Mouse (Mus musculus) forebrain, embryonic 14.5 days (tissue): Measurements from ENCODE around the gene Shisa2. TPM values are rescaled to one million over a fixed set of nuclear protein-coding genes. Genes with fewer than 3 reads are reported as not detected.
"Not testable (repeated sequence)": the region's sequence is repeated elsewhere in the genome, so short reads cannot be mapped to it uniquely, and the experiment has no call there.

Source experiments
- ATAC-seq: fragments of 200-750 bp; cut with Nextera tagmentation; 2 replicates; pipeline ENCODE4 v1.8.0; 2017; ENCODE audit warnings: mild to moderate bottlenecking, moderate library complexity
- DNase-seq: peaks from one replicate; pipeline ENCODE4 v3.0.0-alpha.2; 2015; ENCODE audit warnings: low spot score
- H3K27ac ChIP-seq: fragments of 300-500 bp; sonication (generic); 2 replicates; pipeline ENCODE4 v1.5.1; 2014; ENCODE audit warnings: low read depth, mild to moderate bottlenecking, control low read depth, low read length, moderate library complexity
- H3K27me3 ChIP-seq: fragments of 300-500 bp; sonication (generic); replicated peaks from 2 replicates; pipeline ENCODE4 v1.6.1; 2014; ENCODE audit warnings: low read length, control low read depth, mixed read lengths; ENCODE audit not compliant: control insufficient read depth, insufficient read depth
- H3K36me3 ChIP-seq: fragments of 300-500 bp; sonication (generic); 2 replicates; pipeline ENCODE4 v1.6.1; 2014; ENCODE audit warnings: low read length, control low read depth; ENCODE audit not compliant: control insufficient read depth, insufficient read depth
- H3K4me1 ChIP-seq: fragments of 300-500 bp; sonication (generic); 2 replicates; pipeline ENCODE4 v1.6.1; 2014; ENCODE audit warnings: antibody characterized with exemption, low read length, control low read depth; ENCODE audit not compliant: control insufficient read depth, insufficient read depth
- H3K4me2 ChIP-seq: fragments of 300-500 bp; sonication (generic); 2 replicates; pipeline ENCODE4 v1.6.1; 2014; ENCODE audit warnings: mild to moderate bottlenecking, control low read depth, low read length
- H3K4me3 ChIP-seq: fragments of 300-500 bp; sonication (generic); 2 replicates; pipeline ENCODE4 v1.5.1; 2014; ENCODE audit warnings: low read depth, low read length, control low read depth
- H3K9ac ChIP-seq: fragments of 300-500 bp; sonication (generic); 2 replicates; pipeline ENCODE4 v1.6.1; 2014; ENCODE audit warnings: mild to moderate bottlenecking, low read length, control low read depth, moderate library complexity
- H3K9me3 ChIP-seq: fragments of 300-500 bp; sonication (generic); replicated peaks from 2 replicates; pipeline ENCODE4 v1.6.1; 2016; ENCODE audit warnings: low read length, control low read depth, mixed read lengths; ENCODE audit not compliant: control insufficient read depth
- WGBS: fragments of 180-500 bp; shearing (Covaris S2); extraction: QIAGEN DNeasy Blood & Tissue Kit; methylation state at CpG from one replicate; pipeline ENCODE4 v1.1.7; 2014; 5-methylcytosine and 5-hydroxymethylcytosine counted together
- polyA plus RNA-seq: library from polyadenylated mRNA; unstranded; fragments of >200 nt; fragmentation: Nextera tagmentation; extraction: Ambion mirVana; gene quantifications from 2 replicates; pipeline ENCODE4 v1.2.1, GENCODE M21; 2014

Gene Shisa2
- polyA plus RNA-seq, 1 experiment from 2014 or later = 17.6 TPM

DNA sequence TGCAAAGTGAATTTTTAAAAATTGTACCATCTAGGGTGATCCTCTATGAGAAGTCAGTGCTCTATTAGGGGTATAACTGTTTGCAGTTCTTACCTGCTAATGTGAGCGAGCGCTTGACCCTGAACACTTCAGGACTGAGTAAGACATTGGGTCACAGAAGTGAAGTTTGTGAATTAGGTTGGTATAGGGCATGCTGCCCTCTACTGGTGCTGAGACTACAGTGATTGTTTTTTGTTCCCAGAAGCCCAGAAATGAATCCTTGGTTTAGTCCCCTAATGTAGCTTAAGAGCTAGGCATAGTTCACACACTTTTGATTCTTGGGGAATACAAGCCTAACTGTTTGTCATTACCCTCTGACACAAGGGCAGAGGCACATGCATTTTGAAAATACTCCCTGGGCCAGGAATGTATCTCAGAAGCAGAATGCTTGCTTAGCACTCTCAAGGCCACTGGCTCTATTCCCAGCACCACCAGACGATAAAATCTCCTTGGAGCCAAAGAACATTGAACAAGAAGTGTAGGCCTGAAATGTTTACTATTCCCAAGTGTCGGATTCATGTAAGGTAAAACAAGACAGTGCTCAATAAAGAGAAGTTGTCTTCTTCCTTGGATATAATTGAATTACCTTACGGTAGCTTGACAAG is 21.0 kb upstream of the Shisa2 start:
- H3K27ac ChIP-seq = no peak overlapping the region
- no peaks in the 10 kb centered on the region for H3K4me1 ChIP-seq
- H3K9me3 ChIP-seq = no peaks in the 10 kb centered on the region
- no peak overlapping the region for H3K4me2 ChIP-seq
- peak; percentile 47 for DNase-seq
- ATAC-seq = no peak
- H3K9ac ChIP-seq = no peak overlapping the region
- no peak overlapping the region for H3K4me3 ChIP-seq
- no peaks in the 10 kb centered on the region for H3K27me3 ChIP-seq
- no peaks in the 10 kb centered on the region for H3K36me3 ChIP-seq
- 72% methylated on average over 5 of the region's 5 CpGs for WGBS

DNA sequence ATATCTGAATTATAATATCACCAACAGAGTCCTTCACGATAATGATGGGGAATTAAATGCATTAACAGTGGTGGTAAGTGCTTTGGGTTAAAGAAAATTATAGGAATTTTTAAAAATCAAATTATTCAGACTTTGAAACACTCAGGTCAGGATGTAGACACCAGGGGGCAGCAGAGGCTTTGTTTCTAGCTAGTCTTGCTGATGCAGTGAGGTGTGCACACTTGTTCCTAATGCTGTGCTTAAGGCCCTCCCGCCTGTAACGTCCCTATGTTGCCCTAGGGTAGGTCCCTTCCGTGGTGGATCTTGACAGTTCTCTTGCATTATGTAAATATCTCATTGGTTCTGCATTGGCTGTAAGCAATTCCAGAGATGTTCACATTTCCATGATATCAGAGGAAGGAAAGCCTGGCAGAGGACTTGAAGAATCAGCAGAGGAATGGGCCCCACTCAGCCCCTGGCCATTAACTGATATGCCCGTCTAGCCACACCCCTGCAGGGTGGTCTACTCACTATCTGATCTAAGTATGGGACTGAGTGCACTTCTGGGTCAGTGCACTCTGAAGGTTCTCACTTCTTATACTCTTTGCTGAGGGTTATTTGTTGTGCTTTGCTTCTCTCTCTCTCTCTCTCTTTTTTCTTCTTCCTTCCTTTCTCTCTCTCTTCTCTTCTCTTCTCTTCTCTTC is 19.3 kb upstream of the Shisa2 start:
- H3K4me2 ChIP-seq = no peak overlapping the region
- H3K27ac ChIP-seq = no peak overlapping the region
- no peaks in the 10 kb centered on the region for H3K9me3 ChIP-seq
- ATAC-seq = peak; percentile 58
- H3K4me1 ChIP-seq = no peaks in the 10 kb centered on the region
- peak; percentile 81 for DNase-seq
- no peak overlapping the region for H3K9ac ChIP-seq
- no peaks in the 10 kb centered on the region for H3K36me3 ChIP-seq
- H3K4me3 ChIP-seq = no peak overlapping the region
- no peaks in the 10 kb centered on the region for H3K27me3 ChIP-seq
- 15% methylated on average over 5 of the region's 5 CpGs for WGBS

DNA sequence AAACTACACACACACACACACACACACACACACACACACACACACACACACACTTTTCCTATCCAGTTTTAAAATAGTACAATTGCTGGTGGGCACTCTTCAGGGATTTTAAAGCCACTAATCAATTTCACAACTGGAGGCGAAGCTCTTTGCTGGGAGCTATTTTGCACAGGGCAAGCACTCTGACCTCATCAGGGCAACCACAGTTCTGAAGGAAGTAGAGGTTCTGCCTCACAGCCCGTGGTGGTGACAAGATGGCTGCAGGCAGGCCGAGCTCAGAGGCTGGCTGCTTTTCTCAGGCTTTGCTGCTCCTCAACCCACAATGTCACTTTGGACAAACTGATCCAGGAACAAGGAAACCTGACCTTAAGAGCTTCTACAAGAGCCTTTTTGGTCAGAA is 18.1 kb upstream of the Shisa2 start:
- H3K36me3 ChIP-seq = no peaks in the 10 kb centered on the region
- ATAC-seq = no peak
- H3K27me3 ChIP-seq = no peaks in the 10 kb centered on the region
- no peaks in the 10 kb centered on the region for H3K9me3 ChIP-seq
- no peak for DNase-seq
- H3K9ac ChIP-seq = no peak overlapping the region
- no peaks in the 10 kb centered on the region for H3K4me1 ChIP-seq
- H3K4me2 ChIP-seq = no peak overlapping the region
- no peak overlapping the region for H3K27ac ChIP-seq
- WGBS = 70% methylated on average over 3 of the region's 3 CpGs
- no peak overlapping the region for H3K4me3 ChIP-seq

DNA sequence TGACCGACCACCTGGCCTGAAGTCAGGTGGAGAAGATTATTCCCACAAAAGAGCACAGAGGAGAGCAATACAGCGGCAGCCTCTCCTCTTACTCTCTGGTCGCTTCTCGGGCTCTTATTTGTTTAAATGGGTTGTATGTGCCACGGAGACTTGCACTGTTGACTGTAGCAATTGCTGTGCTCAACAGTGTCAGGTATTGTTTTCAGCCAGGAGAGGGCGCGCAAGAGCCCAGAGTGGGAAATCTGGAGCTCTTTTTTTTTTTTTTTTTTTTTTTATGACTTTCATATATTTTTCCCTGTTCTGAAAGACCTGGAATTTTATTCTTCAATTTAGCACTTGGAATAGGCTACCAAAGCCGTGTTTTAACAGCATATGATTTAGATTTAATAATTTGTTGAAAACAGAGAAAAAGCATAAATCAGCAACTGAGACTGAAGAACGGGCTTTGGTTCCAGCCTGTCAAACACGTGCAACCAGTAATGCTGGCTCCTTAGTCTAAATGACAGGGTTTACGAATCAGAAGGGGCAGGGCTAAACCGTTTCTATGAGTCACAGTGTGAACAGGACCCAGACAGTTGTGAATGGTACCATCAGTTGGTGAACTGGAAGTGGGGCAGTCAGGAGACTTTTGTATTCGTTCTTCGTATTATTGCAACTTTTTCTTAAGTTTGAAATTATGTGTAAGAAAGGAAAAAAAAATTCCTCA is 12.0 kb upstream of the Shisa2 start:
- peak; percentile 78 for DNase-seq
- no peaks in the 10 kb centered on the region for H3K36me3 ChIP-seq
- no peak overlapping the region for H3K4me2 ChIP-seq
- no peak overlapping the region for H3K27ac ChIP-seq
- no peak overlapping the region for H3K4me3 ChIP-seq
- H3K27me3 ChIP-seq = no peaks in the 10 kb centered on the region; the same call in 1 of the 2 replicates
- H3K9me3 ChIP-seq = no peaks in the 10 kb centered on the region
- WGBS = 49% methylated on average over 14 of the region's 14 CpGs
- no peaks in the 10 kb centered on the region for H3K4me1 ChIP-seq
- no peak for ATAC-seq
- H3K9ac ChIP-seq = no peak overlapping the region

DNA sequence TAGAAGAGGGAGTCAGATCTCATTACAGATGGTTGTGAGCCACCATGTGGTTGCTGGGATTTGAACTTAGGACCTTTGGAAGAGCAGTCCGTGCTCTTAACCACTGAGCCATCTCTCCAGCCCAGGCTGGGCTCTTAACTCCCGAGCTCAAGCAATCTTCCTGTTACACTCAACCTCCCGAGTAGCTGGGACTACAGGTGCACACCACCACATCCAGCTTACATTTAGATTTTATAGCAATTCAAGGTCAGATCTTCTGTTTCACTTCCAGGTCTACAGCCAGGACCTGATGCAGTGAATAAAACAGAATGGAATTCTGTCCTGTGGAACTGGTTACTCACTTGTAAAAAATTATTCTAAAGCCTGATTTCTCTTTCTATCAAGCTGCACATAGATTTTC is 11.0 kb upstream of the Shisa2 start:
- not testable (repeated sequence) for H3K27me3 ChIP-seq, ATAC-seq, H3K9me3 ChIP-seq, H3K4me2 ChIP-seq, H3K4me1 ChIP-seq, DNase-seq, H3K4me3 ChIP-seq, H3K9ac ChIP-seq, H3K27ac ChIP-seq, H3K36me3 ChIP-seq
- 88% methylated on average over 3 of the region's 3 CpGs for WGBS

DNA sequence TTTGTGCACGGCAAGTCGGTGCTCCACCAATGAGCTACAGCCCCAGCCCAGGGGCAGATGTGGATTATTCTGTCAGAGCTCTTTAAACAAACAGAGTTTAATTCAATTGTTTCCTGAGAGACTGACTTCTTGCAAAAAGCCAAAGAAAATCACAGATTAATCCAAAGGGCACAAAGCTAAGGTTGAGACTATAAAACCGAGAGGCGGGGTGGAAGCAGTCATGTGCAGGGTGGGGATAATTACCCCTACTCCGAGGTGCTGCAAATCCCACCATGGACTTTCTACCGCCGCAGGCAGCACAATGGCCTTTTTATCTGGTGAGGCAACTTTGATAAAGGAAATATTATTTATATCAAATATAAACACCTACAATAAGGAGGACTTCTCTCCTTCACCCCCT is 8.3 kb upstream of the Shisa2 start:
- 24% methylated on average over 7 of the region's 7 CpGs for WGBS
- DNase-seq = no peak
- no peaks in the 10 kb centered on the region for H3K36me3 ChIP-seq

DNA sequence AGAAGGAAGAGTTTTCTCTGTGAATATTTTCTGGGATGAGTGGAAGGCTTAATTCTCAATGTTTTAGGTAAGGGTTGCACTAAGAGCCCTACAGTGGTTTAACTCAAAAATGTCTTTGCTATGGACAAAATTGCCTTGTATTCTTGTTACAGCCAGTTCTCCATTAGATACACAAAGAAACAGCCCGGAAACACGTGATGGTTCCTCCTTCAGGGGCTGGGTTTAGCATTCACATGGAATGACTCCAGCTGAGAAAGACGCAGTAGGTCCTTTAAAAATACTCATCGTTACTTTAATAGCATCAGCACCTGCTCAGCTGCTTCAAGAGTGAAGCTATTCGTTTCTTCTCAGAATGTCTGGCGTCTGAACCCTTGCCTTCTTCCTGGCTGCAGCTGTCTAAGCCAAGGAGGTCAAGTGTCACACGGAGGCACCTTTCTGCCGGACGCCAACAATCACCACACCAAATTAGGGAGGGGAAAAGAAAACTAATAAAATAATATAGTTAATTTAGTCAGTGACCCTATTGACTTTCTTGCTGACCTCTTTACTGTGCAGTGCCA is 702 bp upstream of the Shisa2 start:
- ATAC-seq (no peak), DNase-seq (no peak)
- H3K4me2 ChIP-seq = peak overlapping the region; percentile 73
- 0 out of 2 replicates have a peak, but pooled peaks cover 7% of the 10 kb centered on the region for H3K27me3 ChIP-seq
- H3K4me3 ChIP-seq = no peak overlapping the region
- 0 out of 2 replicates have a peak, but pooled peaks cover 5% of the 10 kb centered on the region for H3K4me1 ChIP-seq
- 23% methylated on average over 9 of the region's 9 CpGs for WGBS
- H3K27ac ChIP-seq = no peak overlapping the region
- H3K9ac ChIP-seq = no peak overlapping the region
- no peaks in the 10 kb centered on the region; the same call in 1 of the 2 replicates for H3K36me3 ChIP-seq
- H3K9me3 ChIP-seq = no peaks in the 10 kb centered on the region

More for the DNA sequence above, 8.3 kb upstream of the Shisa2 start:
- no peak overlapping the region for H3K4me2 ChIP-seq
- H3K4me3 ChIP-seq = no peak overlapping the region
- H3K9me3 ChIP-seq = no peaks in the 10 kb centered on the region
- no peak for ATAC-seq
- no peaks in the 10 kb centered on the region for H3K4me1 ChIP-seq
- H3K9ac ChIP-seq = no peak overlapping the region
- no peaks in the 10 kb centered on the region; the same call in 1 of the 2 replicates for H3K27me3 ChIP-seq
- H3K27ac ChIP-seq = no peak overlapping the region

DNA sequence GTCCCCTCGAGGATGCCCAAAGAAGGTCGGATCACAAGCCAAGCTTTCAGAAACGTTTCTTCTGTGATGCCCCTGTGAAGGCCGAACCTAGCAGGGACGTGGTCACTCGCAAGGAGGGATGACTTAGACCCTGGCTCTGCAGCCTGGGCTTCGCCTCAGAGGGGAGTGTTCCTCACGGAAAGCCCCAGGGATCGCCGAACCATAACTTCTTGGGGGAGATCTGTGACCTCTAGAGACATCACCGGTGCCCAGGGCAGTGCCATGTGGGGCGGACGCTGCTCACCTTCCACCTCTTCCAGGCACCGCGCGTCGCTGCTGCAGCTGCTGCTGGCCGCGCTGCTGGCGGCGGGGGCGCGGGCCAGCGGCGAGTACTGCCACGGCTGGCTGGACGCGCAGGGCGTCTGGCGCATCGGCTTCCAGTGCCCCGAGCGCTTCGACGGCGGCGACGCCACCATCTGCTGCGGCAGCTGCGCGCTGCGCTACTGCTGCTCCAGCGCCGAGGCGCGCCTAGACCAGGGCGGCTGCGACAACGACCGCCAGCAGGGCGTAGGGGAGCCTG is 777 bp downstream of the Shisa2 start:
- peak overlapping the region; percentile 87 for H3K9ac ChIP-seq
- H3K27me3 ChIP-seq = 0 out of 2 replicates have a peak, but pooled peaks cover 7% of the 10 kb centered on the region
- 0 out of 2 replicates have a peak, but pooled peaks cover 5% of the 10 kb centered on the region for H3K4me1 ChIP-seq
- H3K36me3 ChIP-seq = peaks cover 15% of the 10 kb centered on the region
- peak overlapping the region; percentile 73 for H3K4me2 ChIP-seq
- no peaks in the 10 kb centered on the region for H3K9me3 ChIP-seq
- DNase-seq = peak; percentile 79
- peak overlapping the region; percentile 91 for H3K27ac ChIP-seq
- WGBS = under 1% methylated on average over 51 of the region's 51 CpGs
- peak overlapping the region; percentile 71 for H3K4me3 ChIP-seq
- ATAC-seq = peak; percentile 67
